In genomic region chr9:88719073-88719921, GRCm38 (mm10) we compare ENCODE assay signal across 8 mouse cellular contexts. TPM values are rescaled to one million over a fixed set of nuclear protein-coding genes. Genes with fewer than 3 reads are reported as not detected.
A peak's percentile ranks its signal among the peaks of the same experiment; 100 is the strongest.
DNase-seq lines count a peak whose midpoint lies in the region; ATAC-seq and TF ChIP-seq lines count a peak whose summit lies in the region.
"Not testable (repeated sequence)": the region's sequence is repeated elsewhere in the genome, so short reads cannot be mapped to it uniquely, and the experiment has no call there.

No protein-coding gene starts in this region.

- peak overlapping the region; percentile 31 for H3K4me3 ChIP-seq in forebrain, embryonic 12.5 days (replicated peaks)
- peak overlapping the region; percentile 50 for H3K4me3 ChIP-seq in liver, embryonic 15.5 days (replicated peaks)
- H3K4me3 ChIP-seq in testis, adult 2 months (ENCODE audit: control insufficient read depth, low read depth, low read length) = peak overlapping the region; percentile 68

- H3K27me3 ChIP-seq in forebrain, embryonic 12.5 days; liver, embryonic 15.5 days; testis, adult 2 months (ENCODE audit: control insufficient read depth, insufficient read depth, low read length): not testable (repeated sequence)

- not testable (repeated sequence) for H3K4me1 ChIP-seq in forebrain, embryonic 12.5 days; liver, embryonic 15.5 days (replicated peaks); testis, adult 2 months (ENCODE audit: control insufficient read depth, insufficient read depth, low read length)

- not testable (repeated sequence) for H3K36me3 ChIP-seq in forebrain, embryonic 12.5 days (replicated peaks); liver, embryonic 15.5 days (replicated peaks); testis, adult 2 months (ENCODE audit: control insufficient read depth, insufficient read depth, low read length)

- TF ChIP-seq CTCF in testis, adult 2 months (IDR thresholded peaks at IDR 0.05; ENCODE audit: control insufficient read depth, insufficient read depth, insufficient replicate concordance, low read depth, low read length) = not testable (repeated sequence)

- WGBS in forebrain, embryonic 12.5 days = 9% methylated on average over 15 of the region's 46 CpGs
- WGBS in liver, embryonic 15.5 days (ENCODE audit: insufficient replicate concordance) = 5% methylated on average over 19 of the region's 46 CpGs

- H3K27ac ChIP-seq in forebrain, embryonic 12.5 days = peak overlapping the region; percentile 78
- peak overlapping the region; percentile 73 for H3K27ac ChIP-seq in liver, embryonic 15.5 days (replicated peaks)
- peak overlapping the region; percentile 49; the same call in 1 of the 2 replicates for H3K27ac ChIP-seq in testis, adult 2 months (ENCODE audit: control insufficient read depth, insufficient read depth, low read depth, low read length)

- intact Hi-C loops in heart, postnatal 36 days (cut with DNase I) = loop anchor here (10.0 kb wide), 1 partner anchor 174 kb away; the partner anchor contains the start of gene Zfp949

- H3K4me2 ChIP-seq in forebrain, embryonic 12.5 days = peak overlapping the region; percentile 44
- H3K4me2 ChIP-seq in liver, embryonic 15.5 days = peak overlapping the region; percentile 59

- TF ChIP-seq POLR2A in testis, adult 2 months (IDR thresholded peaks at IDR 0.05; ENCODE audit: control insufficient read depth, low read depth, low read length) = 0 out of 2 replicates have a peak, but pooled peaks have one; percentile 13

- peak; percentile 94 for ATAC-seq in forebrain, embryonic 12.5 days (ENCODE audit: low FRiP score)
- peak; percentile 90 for ATAC-seq in liver, embryonic 15.5 days (ENCODE audit: insufficient read depth)

- not testable (repeated sequence) for H3K9ac ChIP-seq in forebrain, embryonic 12.5 days; liver, embryonic 15.5 days

- peak; percentile 49 for DNase-seq in MN1 (ENCODE audit: low spot score)
- DNase-seq in cerebellum, adult 9-10 months = peak; percentile 64
- DNase-seq in heart, postnatal 36 days = peak; percentile 29 to 63
- DNase-seq in kidney, postnatal 10 days = peak; percentile 13
- DNase-seq in natural killer cell, adult 2 months (ENCODE audit: low spot score in 2 of 2) = peak; percentile 51 to 56

- not testable (repeated sequence) for H3K9me3 ChIP-seq in forebrain, embryonic 12.5 days; liver, embryonic 15.5 days (replicated peaks)

RNA-seq across cellular contexts. Expression of gene Mthfsl, which starts 0.8 kb away (rescaled TPM):
- polyA plus RNA-seq in forebrain, embryonic 12.5 days (2016; fragmentation: Nextera tagmentation; extraction: Ambion mirVana) = 27.6 and 28.3 TPM in 2 replicates
- 10 to 100 TPM; 15.9 to 21.5 TPM for total RNA-seq in heart, postnatal 36 days (2021)
- 25.7 and 26.9 TPM in 2 replicates for polyA plus RNA-seq in liver, embryonic 15.5 days (2015; fragmentation: Nextera tagmentation; extraction: Ambion mirVana)
- 7.4 and 8.4 TPM in 2 replicates for polyA plus RNA-seq in testis, adult 2 months (2012; rRNA removed)

RNA-seq across cellular contexts. Expression of gene Bcl2a1d, which starts 12.4 kb away (rescaled TPM):
- not detected in 2 replicates for polyA plus RNA-seq in forebrain, embryonic 12.5 days (2016; fragmentation: Nextera tagmentation; extraction: Ambion mirVana)
- 1 to 10 TPM in 1 of 2 experiments, not detected in 1; 1.2 TPM for total RNA-seq in heart, postnatal 36 days (2021)
- polyA plus RNA-seq in liver, embryonic 15.5 days (2015; fragmentation: Nextera tagmentation; extraction: Ambion mirVana) = 0.26 TPM in 1 of 2 replicates, not detected in the other
- polyA plus RNA-seq in testis, adult 2 months (2012; rRNA removed) = not detected in 2 replicates

Comparison
In these comparisons a context has a peak if more than half of its experiments do, and no peak if none do; other contexts are left out.
1. Peak in every context shown above with its lines: DNase-seq, ATAC-seq, H3K4me3 ChIP-seq and H3K27ac ChIP-seq.
2. DNase-seq: peak in every context shown above with its lines; median percentile 64 in cerebellum, adult 9-10 months; 54 in natural killer cell, adult 2 months; 49 in MN1; 46 in heart, postnatal 36 days; 13 in kidney, postnatal 10 days.